Mouse (Mus musculus) limb, embryonic 10.5 days (tissue): ENCODE measurements around the gene Trmt11. TPM values are rescaled to one million over a fixed set of nuclear protein-coding genes. Genes with fewer than 3 reads are reported as not detected.
"Not testable (repeated sequence)": the region's sequence is repeated elsewhere in the genome, so short reads cannot be mapped to it uniquely, and the experiment has no call there.

Source experiments
- DNase-seq: peaks from one replicate; pipeline ENCODE4 v3.0.0-alpha.2; 2017; ENCODE audit warnings: low spot score
- H3K27ac ChIP-seq: fragments of 300-500 bp; sonication (generic); 2 replicates; pipeline ENCODE4 v1.5.1; 2016; ENCODE audit warnings: mild to moderate bottlenecking
- H3K27me3 ChIP-seq: fragments of 300-500 bp; sonication (generic); 2 replicates; pipeline ENCODE4 v1.6.1; 2016; ENCODE audit warnings: low read depth, mild to moderate bottlenecking; ENCODE audit not compliant: poor library complexity, severe bottlenecking
- H3K36me3 ChIP-seq: fragments of 300-500 bp; sonication (generic); 2 replicates; pipeline ENCODE4 v1.6.1; 2016; ENCODE audit warnings: mild to moderate bottlenecking, moderate library complexity
- H3K4me1 ChIP-seq: fragments of 300-500 bp; sonication (generic); 2 replicates; pipeline ENCODE4 v1.6.1; 2016
- H3K4me3 ChIP-seq: fragments of 300-500 bp; sonication (generic); 2 replicates; pipeline ENCODE4 v1.5.1; 2016; ENCODE audit warnings: mild to moderate bottlenecking, moderate library complexity
- H3K9me3 ChIP-seq: fragments of 300-500 bp; sonication (generic); replicated peaks from 2 replicates; pipeline ENCODE4 v1.6.1; 2016; ENCODE audit warnings: mild to moderate bottlenecking
- WGBS: fragments of 180-500 bp; shearing (Covaris S2); methylation state at CpG from one replicate; pipeline ENCODE4 v1.1.7; 2016; 5-methylcytosine and 5-hydroxymethylcytosine counted together
- polyA plus RNA-seq: library from polyadenylated mRNA; unstranded; fragments of >200 nt; fragmentation: Nextera tagmentation; extraction: Ambion mirVana; gene quantifications from 2 replicates; pipeline ENCODE4 v1.2.1, GENCODE M21; 2016

The Trmt11 gene
- polyA plus RNA-seq, 1 experiment from 2014 or later = 32.6 TPM

GRCm38 (mm10) chr10:30537734-30538537 lies 62.6 kb downstream of the Trmt11 start:
- Histone ChIP-seq H3K4me3 (no peak overlapping the region), H3K27me3 (no peaks in the 10 kb centered on the region), H3K36me3 (peaks cover 62% of the 10 kb centered on the region), H3K4me1 (0 out of 2 replicates have a peak, but pooled peaks cover 2% of the 10 kb centered on the region), H3K27ac (no peak overlapping the region), H3K9me3 (no peaks in the 10 kb centered on the region)
- 69% methylated on average over 10 of the region's 10 CpGs for WGBS
- no peak for DNase-seq

DNA sequence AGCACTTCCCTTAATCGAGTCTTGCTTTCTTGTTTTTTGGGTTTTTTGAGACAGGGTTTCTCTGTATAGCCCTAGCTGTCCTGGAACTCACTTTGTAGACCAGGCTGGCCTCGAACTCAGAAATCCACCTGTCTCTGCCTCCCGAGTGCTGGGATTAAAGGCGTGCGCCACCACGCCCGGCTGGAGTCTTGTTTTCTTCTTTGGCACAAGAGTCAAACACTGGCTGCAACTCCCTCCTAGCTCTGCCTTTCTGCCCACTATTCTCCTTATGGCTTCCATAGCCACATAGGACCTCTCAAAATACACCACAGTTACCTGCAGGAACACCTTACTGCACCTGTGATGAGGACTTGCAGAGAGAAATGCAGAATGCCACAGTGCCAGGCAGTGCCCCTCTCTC lies 64.6 kb downstream of the Trmt11 start:
- 98% methylated on average over 7 of the region's 7 CpGs for WGBS
- not testable (repeated sequence) for H3K9me3 ChIP-seq, H3K4me3 ChIP-seq, DNase-seq, H3K27ac ChIP-seq, H3K4me1 ChIP-seq, H3K27me3 ChIP-seq
- H3K36me3 ChIP-seq = peaks cover 54% of the 10 kb centered on the region

- no peak overlapping the region for H3K27ac ChIP-seq
- no peaks in the 10 kb centered on the region for H3K9me3 ChIP-seq
- H3K4me1 ChIP-seq = no peaks in the 10 kb centered on the region
- H3K27me3 ChIP-seq = no peaks in the 10 kb centered on the region
- no peak overlapping the region for H3K4me3 ChIP-seq
- WGBS = 94% methylated on average over 1 of the region's 1 CpGs
- no peaks in the 10 kb centered on the region for H3K36me3 ChIP-seq
- DNase-seq = no peak
Observed at GRCm38 (mm10) chr10:30527122-30527521, 73.4 kb downstream of the Trmt11 start.

DNA sequence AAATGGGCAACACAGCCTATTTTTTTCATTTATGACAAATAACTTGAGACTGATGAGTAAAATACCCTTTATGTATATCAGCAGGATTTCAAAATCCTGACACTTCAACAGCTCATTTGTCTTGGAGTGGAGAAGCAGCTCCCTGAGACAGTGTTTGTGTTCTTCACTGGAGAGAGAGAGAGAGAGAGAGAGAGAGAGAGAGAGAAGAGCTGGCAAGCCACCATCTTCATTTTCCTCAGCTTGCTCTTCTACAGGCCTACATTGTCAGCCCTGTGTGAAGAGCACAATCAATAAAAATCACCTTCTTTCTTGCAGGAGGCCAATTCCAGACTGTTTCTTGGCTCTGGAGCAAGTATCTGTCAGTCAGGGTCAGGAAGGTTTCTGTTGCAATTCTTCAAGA lies 78.8 kb downstream of the Trmt11 start:
- DNase-seq = no peak

DNA sequence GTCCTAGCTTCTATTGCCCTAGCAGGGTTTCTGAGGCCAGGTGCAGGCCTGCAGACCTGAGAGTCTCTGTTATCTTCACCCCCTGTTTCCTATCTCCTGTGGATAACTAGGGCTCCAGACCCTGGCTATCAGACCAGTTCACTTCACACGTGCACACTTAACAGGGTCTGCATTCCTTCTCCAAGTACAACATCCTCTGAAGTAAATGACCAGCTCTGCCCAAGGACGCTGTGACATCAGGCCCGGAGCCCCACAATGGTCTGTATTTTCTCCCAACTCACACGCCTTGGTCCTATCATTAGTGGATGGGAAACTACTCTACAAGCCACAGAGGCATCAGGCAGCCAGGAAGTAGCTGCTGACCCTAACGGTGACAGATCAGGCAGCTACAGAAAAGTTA lies 81.4 kb downstream of the Trmt11 start:
- DNase-seq = no peak
- Histone ChIP-seq H3K27ac (no peak overlapping the region), H3K4me1 (no peaks in the 10 kb centered on the region), H3K36me3 (no peaks in the 10 kb centered on the region), H3K27me3 (no peaks in the 10 kb centered on the region), H3K4me3 (no peak overlapping the region), H3K9me3 (no peaks in the 10 kb centered on the region)
- 82% methylated on average over 5 of the region's 5 CpGs for WGBS

More for the DNA sequence above, 78.8 kb downstream of the Trmt11 start:
- H3K27ac ChIP-seq = no peak overlapping the region
- H3K4me1 ChIP-seq = no peaks in the 10 kb centered on the region
- no peaks in the 10 kb centered on the region for H3K9me3 ChIP-seq
- H3K4me3 ChIP-seq = no peak overlapping the region
- no peaks in the 10 kb centered on the region for H3K36me3 ChIP-seq
- no peaks in the 10 kb centered on the region for H3K27me3 ChIP-seq

DNA sequence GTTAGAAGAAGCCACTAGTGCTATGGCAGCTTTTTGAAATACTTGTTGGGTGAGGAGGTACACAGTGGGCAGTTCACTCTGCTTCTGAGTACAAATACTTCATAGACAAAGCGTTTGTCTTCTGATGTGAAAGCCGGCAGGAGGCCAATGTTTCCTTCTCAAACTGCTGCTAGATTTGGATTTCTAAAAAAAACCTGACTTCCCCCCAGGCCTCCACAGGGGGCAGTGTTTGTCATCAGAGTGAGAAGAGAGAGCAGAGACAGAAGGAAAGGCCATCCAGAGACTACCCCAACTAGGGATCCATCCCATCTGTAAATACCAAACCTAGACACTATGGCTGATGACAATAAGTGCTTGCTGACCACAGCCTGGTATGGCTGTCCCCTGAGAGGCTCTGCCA lies 83.3 kb downstream of the Trmt11 start:
- Histone ChIP-seq H3K27ac (no peak overlapping the region), H3K4me1 (no peaks in the 10 kb centered on the region), H3K27me3 (no peaks in the 10 kb centered on the region), H3K36me3 (no peaks in the 10 kb centered on the region), H3K9me3 (no peaks in the 10 kb centered on the region), H3K4me3 (no peak overlapping the region)
- DNase-seq = no peak
- WGBS = 73% methylated on average over 2 of the region's 2 CpGs

- Histone ChIP-seq H3K27me3 (no peaks in the 10 kb centered on the region), H3K9me3 (no peaks in the 10 kb centered on the region), H3K27ac (no peak overlapping the region), H3K4me3 (no peak overlapping the region), H3K4me1 (no peaks in the 10 kb centered on the region), H3K36me3 (no peaks in the 10 kb centered on the region)
- DNase-seq = no peak
- 71% methylated on average over 3 of the region's 3 CpGs for WGBS
Observed at GRCm38 (mm10) chr10:30516771-30517170, 83.8 kb downstream of the Trmt11 start.

DNA sequence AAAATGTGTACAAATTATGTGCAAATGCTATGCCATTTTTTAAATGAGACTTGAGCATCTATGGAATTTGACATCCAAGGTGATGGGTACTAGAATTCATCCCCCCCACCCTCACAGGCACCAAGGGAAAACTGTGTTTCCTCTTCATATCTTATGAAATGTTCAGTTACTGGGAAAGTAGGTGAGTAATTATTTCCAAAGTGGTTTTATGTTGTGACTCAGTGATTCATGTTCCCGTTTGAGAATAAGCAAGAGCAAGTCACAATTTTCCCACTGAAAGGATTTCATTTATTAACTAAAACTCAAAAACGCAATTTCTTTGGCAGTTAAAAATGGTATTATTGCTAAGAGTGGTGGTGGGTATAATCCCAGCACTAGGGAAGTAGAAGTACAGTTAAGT lies 95.8 kb downstream of the Trmt11 start:
- DNase-seq = no peak
- Histone ChIP-seq H3K27ac (no peak overlapping the region), H3K36me3 (no peaks in the 10 kb centered on the region), H3K27me3 (no peaks in the 10 kb centered on the region), H3K4me3 (no peak overlapping the region), H3K9me3 (no peaks in the 10 kb centered on the region), H3K4me1 (no peaks in the 10 kb centered on the region)
- WGBS = 83% methylated on average over 2 of the region's 2 CpGs

GRCm38 (mm10) chr10:30503168-30503567 lies 97.4 kb downstream of the Trmt11 start:
- Histone ChIP-seq H3K27ac (no peak overlapping the region), H3K9me3 (no peaks in the 10 kb centered on the region), H3K36me3 (no peaks in the 10 kb centered on the region), H3K27me3 (no peaks in the 10 kb centered on the region), H3K4me3 (no peak overlapping the region), H3K4me1 (no peaks in the 10 kb centered on the region)
- 86% methylated on average over 2 of the region's 2 CpGs for WGBS
- DNase-seq = no peak

DNA sequence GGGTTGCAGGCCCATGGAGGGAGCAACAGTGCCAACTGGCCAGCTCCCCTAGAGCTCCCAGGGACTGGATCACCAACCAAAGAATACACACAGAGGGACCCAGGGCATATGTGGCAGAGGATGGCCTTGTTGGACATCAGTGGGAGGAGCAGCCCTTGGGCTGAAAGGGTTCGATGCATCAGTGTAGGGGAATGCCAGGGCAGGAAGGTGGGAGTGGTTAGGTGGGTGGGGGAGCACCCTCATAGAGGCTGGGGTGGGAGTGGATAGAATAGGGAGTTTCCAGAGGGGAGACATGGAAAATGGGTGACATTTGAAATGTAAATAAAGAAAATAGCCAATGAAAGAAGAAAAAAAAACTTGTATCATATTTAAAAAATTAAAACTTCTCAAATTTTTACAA lies 97.8 kb downstream of the Trmt11 start:
- H3K27ac ChIP-seq = no peak overlapping the region
- H3K9me3 ChIP-seq = no peaks in the 10 kb centered on the region

GRCm38 (mm10) chr10:30498223-30498622 lies 102.3 kb downstream of the Trmt11 start:
- not testable (repeated sequence) for DNase-seq, H3K9me3 ChIP-seq, H3K4me3 ChIP-seq, H3K36me3 ChIP-seq, H3K4me1 ChIP-seq, H3K27me3 ChIP-seq, H3K27ac ChIP-seq
- 79% methylated on average over 19 of the region's 19 CpGs for WGBS

More for the DNA sequence above, 97.8 kb downstream of the Trmt11 start:
- no peaks in the 10 kb centered on the region for H3K27me3 ChIP-seq
- no peak for DNase-seq
- H3K36me3 ChIP-seq = no peaks in the 10 kb centered on the region
- H3K4me1 ChIP-seq = no peaks in the 10 kb centered on the region
- no peak overlapping the region for H3K4me3 ChIP-seq
- 91% methylated on average over 1 of the region's 1 CpGs for WGBS
